Mouse (Mus musculus): ENCODE data around the gene Dll3. TPM values are rescaled to one million over a fixed set of nuclear protein-coding genes. Genes with fewer than 3 reads are reported as not detected.

Dll3 gene
- polyA plus RNA-seq, 1 experiment, result 2.4 TPM

GRCm38 (mm10) chr7:28341381-28341780, 39.3 kb upstream of the Dll3 start:
- no peaks in the 10 kb centered on the region for H3K36me3 ChIP-seq (ENCODE audit: control insufficient read depth, insufficient read depth, low read length)
- 19% methylated on average over 7 of the region's 7 CpGs for WGBS
- H3K4me1 ChIP-seq (ENCODE audit: control insufficient read depth, insufficient read depth, insufficient read length, low read length), result peaks cover 11% of the 10 kb centered on the region
- no peak overlapping the region for H3K4me3 ChIP-seq (ENCODE audit: low read depth, low read length)
- H3K27ac ChIP-seq (ENCODE audit: insufficient read depth, low read depth, low read length), result peak overlapping the region; percentile 20; the same call in 1 of the 2 replicates
- TF ChIP-seq CTCF (IDR thresholded peaks at IDR 0.05; ENCODE audit: extremely low read depth, insufficient read length, insufficient replicate concordance, low read depth, low read length) (no peak), POLR2A (IDR thresholded peaks at IDR 0.05; ENCODE audit: low read depth, low read length) (no peak)
- H3K27me3 ChIP-seq (ENCODE audit: control insufficient read depth, insufficient read depth, low read length), result no peaks in the 10 kb centered on the region

GRCm38 (mm10) chr7:28339213-28339917, 37.3 kb upstream of the Dll3 start:
- Histone ChIP-seq H3K4me1 (ENCODE audit: control insufficient read depth, insufficient read depth, insufficient read length, low read length) (peaks cover 15% of the 10 kb centered on the region), H3K4me3 (ENCODE audit: low read depth, low read length) (no peak overlapping the region), H3K36me3 (ENCODE audit: control insufficient read depth, insufficient read depth, low read length) (no peaks in the 10 kb centered on the region), H3K27me3 (ENCODE audit: control insufficient read depth, insufficient read depth, low read length) (no peaks in the 10 kb centered on the region), H3K27ac (ENCODE audit: insufficient read depth, low read depth, low read length) (peak overlapping the region; percentile 97)
- WGBS, result 49% methylated on average over 19 of the region's 19 CpGs
- TF ChIP-seq POLR2A (IDR thresholded peaks at IDR 0.05; ENCODE audit: low read depth, low read length), result no peak
- TF ChIP-seq CTCF (IDR thresholded peaks at IDR 0.05; ENCODE audit: extremely low read depth, insufficient read length, insufficient replicate concordance, low read depth, low read length), result no peak

DNA sequence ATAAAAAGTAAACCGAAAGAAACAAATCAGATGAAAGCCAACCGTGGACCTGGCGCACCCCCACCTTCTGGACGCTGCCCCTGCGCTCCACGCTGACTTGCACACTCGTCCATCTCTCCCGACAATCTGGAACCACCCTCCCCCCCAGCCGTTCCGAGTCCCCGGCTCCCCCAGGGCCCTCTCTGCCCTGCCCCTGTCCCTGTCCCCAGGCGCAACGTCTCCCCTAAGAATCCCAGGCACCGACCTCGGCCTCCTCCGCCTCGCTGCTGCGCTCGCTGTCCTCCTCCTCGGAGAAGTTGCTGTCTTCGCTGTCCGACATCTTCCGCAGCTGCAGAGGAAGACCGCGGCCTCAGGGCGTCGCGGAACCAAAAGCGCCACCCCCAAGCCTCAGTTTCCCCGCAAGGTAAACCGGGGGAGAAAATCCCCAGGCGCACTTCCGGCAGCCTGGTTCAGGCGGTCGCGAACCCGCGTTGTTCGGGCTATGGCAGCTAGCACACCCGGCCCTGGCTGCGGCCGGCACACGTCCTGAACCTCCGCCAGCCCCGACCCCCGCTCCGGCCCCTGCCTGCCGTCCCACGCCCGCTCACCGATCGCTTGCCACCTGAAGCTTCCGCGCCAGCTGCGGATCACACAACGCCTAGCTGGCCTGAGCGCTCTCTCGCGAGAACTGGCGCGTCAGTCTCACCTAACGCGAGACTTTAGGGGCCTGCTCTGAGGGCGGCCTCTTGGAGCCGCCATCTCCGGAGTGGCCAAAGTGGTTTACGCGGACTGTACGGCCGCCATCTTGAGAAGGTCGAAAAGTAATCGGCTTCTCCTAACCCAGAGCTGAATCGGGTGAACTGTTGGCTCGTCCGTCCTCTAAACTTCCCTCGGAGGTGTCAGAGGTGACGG, 36.3 kb upstream of the Dll3 start, which contains the start of gene Supt5:
TSS of gene Supt5 (minus strand) at position 639 of the 891 bp plus-strand sequence.
- WGBS, result 1% methylated on average over 77 of the region's 77 CpGs
- Histone ChIP-seq H3K27ac (ENCODE audit: insufficient read depth, low read depth, low read length) (peak within 1 kb of the TSS; percentile 97), H3K4me3 (ENCODE audit: low read depth, low read length) (peak within 1 kb of the TSS; percentile 85), H3K4me1 (ENCODE audit: control insufficient read depth, insufficient read depth, insufficient read length, low read length) (peaks cover 15% of the 10 kb centered on the region), H3K36me3 (ENCODE audit: control insufficient read depth, insufficient read depth, low read length) (peaks cover 3% of the 10 kb centered on the region; the same call in 1 of the 2 replicates), H3K27me3 (ENCODE audit: control insufficient read depth, insufficient read depth, low read length) (no peaks in the 10 kb centered on the region)
- TF ChIP-seq POLR2A (IDR thresholded peaks at IDR 0.05; ENCODE audit: low read depth, low read length) (peak; percentile 77), CTCF (IDR thresholded peaks at IDR 0.05; ENCODE audit: extremely low read depth, insufficient read length, insufficient replicate concordance, low read depth, low read length) (no peak)

DNA sequence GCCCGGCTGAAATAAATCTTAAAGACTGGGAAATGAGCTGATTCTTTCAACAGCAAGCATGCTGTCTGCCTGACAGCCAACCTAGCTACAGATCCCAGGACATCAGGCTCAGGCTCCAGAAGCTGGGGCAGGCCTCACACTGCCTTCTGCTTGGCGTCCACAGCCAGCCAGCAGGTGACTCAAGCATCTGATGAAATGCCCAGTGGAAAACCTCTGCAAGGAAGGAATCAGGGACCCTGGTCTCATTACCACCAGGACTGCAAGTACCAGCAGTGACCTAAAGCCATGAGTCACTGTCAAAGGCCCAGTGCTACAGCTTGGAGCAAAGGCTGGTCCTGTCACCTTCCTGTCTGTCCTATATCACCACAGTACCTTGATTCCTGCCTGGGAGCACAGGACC, 33.4 kb upstream of the Dll3 start:
- 85% methylated on average over 2 of the region's 2 CpGs for WGBS
- no peaks in the 10 kb centered on the region for H3K27me3 ChIP-seq (ENCODE audit: control insufficient read depth, insufficient read depth, low read length)

DNA sequence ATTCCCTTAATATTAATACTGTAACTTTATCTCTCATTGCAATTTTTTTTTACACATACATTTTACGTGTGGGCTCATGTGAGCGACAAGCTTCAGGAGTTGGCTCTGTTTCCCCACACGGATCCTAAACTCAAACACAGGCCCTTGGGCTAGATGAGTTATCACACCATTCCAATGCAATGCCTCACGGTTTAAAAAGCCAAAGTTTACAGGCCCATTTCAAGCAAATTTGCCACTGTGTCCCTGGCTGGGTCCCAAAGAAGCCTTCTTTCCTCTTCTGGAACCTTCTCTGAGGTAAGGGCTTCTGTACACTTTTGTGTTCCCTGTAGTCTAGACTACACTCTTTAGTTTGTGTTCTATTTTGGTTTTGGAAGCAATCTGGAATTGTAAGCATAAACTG, 32.5 kb upstream of the Dll3 start:
- 73% methylated on average over 4 of the region's 4 CpGs for WGBS
- Histone ChIP-seq H3K4me3 (ENCODE audit: low read depth, low read length) (no peak overlapping the region), H3K36me3 (ENCODE audit: control insufficient read depth, insufficient read depth, low read length) (peaks cover 21% of the 10 kb centered on the region), H3K4me1 (ENCODE audit: control insufficient read depth, insufficient read depth, insufficient read length, low read length) (0 out of 2 replicates have a peak, but pooled peaks cover 6% of the 10 kb centered on the region), H3K27me3 (ENCODE audit: control insufficient read depth, insufficient read depth, low read length) (no peaks in the 10 kb centered on the region), H3K27ac (ENCODE audit: insufficient read depth, low read depth, low read length) (no peak overlapping the region)
- TF ChIP-seq CTCF (IDR thresholded peaks at IDR 0.05; ENCODE audit: extremely low read depth, insufficient read length, insufficient replicate concordance, low read depth, low read length) (no peak), POLR2A (IDR thresholded peaks at IDR 0.05; ENCODE audit: low read depth, low read length) (no peak)

More for the DNA sequence above, 33.4 kb upstream of the Dll3 start:
- no peak overlapping the region for H3K4me3 ChIP-seq (ENCODE audit: low read depth, low read length)
- no peak overlapping the region for H3K27ac ChIP-seq (ENCODE audit: insufficient read depth, low read depth, low read length)
- 0 out of 2 replicates have a peak, but pooled peaks cover 6% of the 10 kb centered on the region for H3K4me1 ChIP-seq (ENCODE audit: control insufficient read depth, insufficient read depth, insufficient read length, low read length)
- peaks cover 12% of the 10 kb centered on the region for H3K36me3 ChIP-seq (ENCODE audit: control insufficient read depth, insufficient read depth, low read length)
- TF ChIP-seq POLR2A (IDR thresholded peaks at IDR 0.05; ENCODE audit: low read depth, low read length) (no peak), CTCF (IDR thresholded peaks at IDR 0.05; ENCODE audit: extremely low read depth, insufficient read length, insufficient replicate concordance, low read depth, low read length) (no peak)

DNA sequence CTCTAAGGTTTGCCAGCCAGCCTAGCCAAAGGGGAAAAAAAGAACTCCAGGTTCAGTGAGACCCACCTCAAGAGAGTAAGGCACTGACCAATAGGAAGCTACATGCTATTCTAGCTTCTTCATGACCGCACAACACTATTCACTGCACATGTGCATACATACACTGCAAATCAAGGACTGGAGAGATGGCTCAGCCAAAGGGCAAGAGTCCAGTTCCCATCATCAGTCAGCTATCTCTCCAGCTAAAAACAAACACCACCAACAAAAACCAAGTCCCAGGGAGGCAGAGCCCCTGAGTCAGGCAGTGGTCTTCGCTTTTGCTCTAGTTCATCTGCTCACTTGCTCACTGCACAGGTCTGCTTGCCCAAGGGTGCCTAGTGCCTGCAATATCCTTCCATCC, 26.2 kb upstream of the Dll3 start:
- Histone ChIP-seq H3K4me1 (ENCODE audit: control insufficient read depth, insufficient read depth, insufficient read length, low read length) (no peaks in the 10 kb centered on the region), H3K36me3 (ENCODE audit: control insufficient read depth, insufficient read depth, low read length) (peaks cover 64% of the 10 kb centered on the region), H3K27me3 (ENCODE audit: control insufficient read depth, insufficient read depth, low read length) (no peaks in the 10 kb centered on the region), H3K27ac (ENCODE audit: insufficient read depth, low read depth, low read length) (no peak overlapping the region), H3K4me3 (ENCODE audit: low read depth, low read length) (no peak overlapping the region)
- no peak for TF ChIP-seq CTCF (IDR thresholded peaks at IDR 0.05; ENCODE audit: extremely low read depth, insufficient read length, insufficient replicate concordance, low read depth, low read length)
- TF ChIP-seq POLR2A (IDR thresholded peaks at IDR 0.05; ENCODE audit: low read depth, low read length), result no peak
- 92% methylated on average over 2 of the region's 2 CpGs for WGBS

GRCm38 (mm10) chr7:28326457-28326856, 24.4 kb upstream of the Dll3 start:
- 78% methylated on average over 4 of the region's 4 CpGs for WGBS
- Histone ChIP-seq H3K27ac (ENCODE audit: insufficient read depth, low read depth, low read length) (no peak overlapping the region), H3K36me3 (ENCODE audit: control insufficient read depth, insufficient read depth, low read length) (peaks cover 80% of the 10 kb centered on the region), H3K27me3 (ENCODE audit: control insufficient read depth, insufficient read depth, low read length) (no peaks in the 10 kb centered on the region), H3K4me3 (ENCODE audit: low read depth, low read length) (no peak overlapping the region), H3K4me1 (ENCODE audit: control insufficient read depth, insufficient read depth, insufficient read length, low read length) (no peaks in the 10 kb centered on the region)
- TF ChIP-seq POLR2A (IDR thresholded peaks at IDR 0.05; ENCODE audit: low read depth, low read length) (no peak), CTCF (IDR thresholded peaks at IDR 0.05; ENCODE audit: extremely low read depth, insufficient read length, insufficient replicate concordance, low read depth, low read length) (no peak)
